Mouse (Mus musculus) retina, embryonic 14.5 days (tissue): ENCODE data around the gene Scrt2.

Source experiments
- DNase-seq: peaks from one replicate; pipeline ENCODE4 v3.0.0-alpha.2; 2015; ENCODE audit warnings: low spot score

The Scrt2 gene

GRCm38 (mm10) chr2:152105318-152106224 is 24.2 kb downstream of the Scrt2 start, which contains the start of gene Srxn1:
Gene Srxn1, plus strand, starts transcription at chr2:152105516.
- DNase-seq, result peak; percentile 88

- DNase-seq, result no peak
These were observed 24.9 kb downstream of the Scrt2 start for GRCm38 (mm10) chr2:152106225-152106595.

- DNase-seq, result no peak
These were observed 25.3 kb downstream of the Scrt2 start for GRCm38 (mm10) chr2:152106597-152106996.

GRCm38 (mm10) chr2:152108702-152109101 is 27.4 kb downstream of the Scrt2 start:
- no peak for DNase-seq

GRCm38 (mm10) chr2:152109386-152109785 is 28.1 kb downstream of the Scrt2 start:
- DNase-seq, result no peak

GRCm38 (mm10) chr2:152111311-152111710 is 30.0 kb downstream of the Scrt2 start:
- DNase-seq, result no peak

GRCm38 (mm10) chr2:152111920-152112319 is 30.6 kb downstream of the Scrt2 start:
- peak; percentile 96 for DNase-seq

GRCm38 (mm10) chr2:152112490-152112889 is 31.2 kb downstream of the Scrt2 start:
- DNase-seq, result no peak

GRCm38 (mm10) chr2:152112970-152113369 is 31.6 kb downstream of the Scrt2 start:
- DNase-seq, result no peak

GRCm38 (mm10) chr2:152114057-152114975 is 33.0 kb downstream of the Scrt2 start:
- peak; percentile 55 for DNase-seq

- DNase-seq, result no peak
These were observed 36.4 kb downstream of the Scrt2 start for GRCm38 (mm10) chr2:152117694-152118093.

GRCm38 (mm10) chr2:152119228-152119865 is 38.0 kb downstream of the Scrt2 start:
- no peak for DNase-seq

GRCm38 (mm10) chr2:152122896-152123295 is 41.6 kb downstream of the Scrt2 start:
- no peak for DNase-seq

GRCm38 (mm10) chr2:152128597-152128996 is 47.3 kb downstream of the Scrt2 start:
- DNase-seq, result no peak

GRCm38 (mm10) chr2:152129778-152130177 is 48.4 kb downstream of the Scrt2 start:
- no peak for DNase-seq

GRCm38 (mm10) chr2:152132016-152132415 is 50.7 kb downstream of the Scrt2 start:
- no peak for DNase-seq

GRCm38 (mm10) chr2:152132691-152133090 is 51.4 kb downstream of the Scrt2 start:
- DNase-seq, result no peak

- peak; percentile 54 for DNase-seq
These were observed 58.1 kb downstream of the Scrt2 start for GRCm38 (mm10) chr2:152139191-152139987.

GRCm38 (mm10) chr2:152140941-152141340 is 59.6 kb downstream of the Scrt2 start:
- peak; percentile 58 for DNase-seq

- DNase-seq, result no peak
These were observed 60.2 kb downstream of the Scrt2 start for GRCm38 (mm10) chr2:152141491-152141890.

GRCm38 (mm10) chr2:152142046-152142445 is 60.7 kb downstream of the Scrt2 start:
- DNase-seq, result peak; percentile 69
